Mouse (Mus musculus): ENCODE data around the gene Grin2b. TPM values are rescaled to one million over a fixed set of nuclear protein-coding genes. Genes with fewer than 3 reads are reported as not detected.
"Not testable (repeated sequence)": the region's sequence is repeated elsewhere in the genome, so short reads cannot be mapped to it uniquely, and the experiment has no call there.

The Grin2b gene
- polyA plus RNA-seq, 1 experiment from 2014 or later, result 0.72 TPM

DNA sequence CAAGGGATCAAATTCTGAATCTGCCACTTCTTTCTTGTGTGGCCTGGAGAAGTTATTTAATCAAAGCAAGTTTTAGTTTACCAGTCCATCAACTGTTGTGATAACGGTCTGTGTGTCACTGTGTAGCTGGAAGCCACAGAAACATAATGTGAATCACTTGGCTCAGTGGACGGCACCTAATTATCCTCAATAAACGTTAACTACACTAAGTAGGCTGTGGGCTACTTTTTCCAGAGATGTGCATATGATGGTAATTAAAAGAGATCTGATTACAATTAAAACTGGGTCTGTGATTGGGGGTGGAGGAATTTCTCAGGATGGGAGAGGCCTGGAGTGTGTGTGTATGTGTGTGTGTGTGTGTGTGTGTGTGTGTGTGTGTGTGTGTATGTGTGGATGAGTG lies 471.9 kb downstream of the Grin2b start:
- WGBS, result 58% methylated on average over 3 of the region's 3 CpGs
- no peak for TF ChIP-seq CTCF (IDR thresholded peaks at IDR 0.05; ENCODE audit: low read depth)
- Histone ChIP-seq H3K9me3 (replicated peaks; ENCODE audit: low read length) (no peaks in the 10 kb centered on the region), H3K27ac (no peak overlapping the region), H3K27me3 (ENCODE audit: insufficient read depth, low read length) (no peaks in the 10 kb centered on the region), H3K4me1 (replicated peaks; ENCODE audit: insufficient read depth, low read length) (no peaks in the 10 kb centered on the region), H3K4me3 (replicated peaks; ENCODE audit: low read depth, low read length) (no peak overlapping the region), H3K36me3 (ENCODE audit: insufficient read depth, low read length) (no peaks in the 10 kb centered on the region), H3K4me2 (ENCODE audit: low read length) (no peak overlapping the region), H3K9ac (ENCODE audit: low read depth, low read length) (no peak overlapping the region)
- DNase-seq (ENCODE audit: low spot score) (no peak), ATAC-seq (replicated peaks; ENCODE audit: low FRiP score, low read depth) (no peak)

DNA sequence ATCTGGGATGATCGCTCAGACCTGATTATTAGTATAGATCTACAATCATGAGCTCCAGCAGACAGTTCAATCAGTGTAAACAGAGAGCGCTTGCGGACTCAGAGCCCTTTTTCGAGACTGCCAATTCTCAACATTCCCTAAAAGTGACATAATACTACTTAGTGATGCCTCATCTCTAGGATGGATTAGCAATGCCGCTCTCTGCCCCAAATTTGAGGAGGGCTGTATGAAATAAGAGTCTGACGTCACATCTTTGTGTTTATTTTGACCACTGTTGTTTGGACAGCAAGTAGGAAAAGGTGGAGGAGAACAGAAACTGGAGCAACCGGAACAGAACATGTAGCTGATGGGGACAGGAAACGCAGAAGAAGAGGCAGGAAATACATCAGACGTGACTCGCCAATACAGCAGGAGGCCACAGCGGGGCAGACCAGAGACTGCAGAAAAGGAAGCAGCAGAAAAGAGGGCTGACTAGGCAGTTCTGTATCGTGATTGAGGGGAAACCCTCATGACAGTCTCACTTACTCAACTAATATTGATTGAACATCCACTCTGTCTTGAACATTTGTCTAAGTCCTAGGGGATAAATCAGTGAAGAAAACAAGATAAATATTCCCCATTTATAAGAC lies 472.5 kb downstream of the Grin2b start:
- H3K4me3 ChIP-seq (replicated peaks; ENCODE audit: low read depth, low read length), result no peak overlapping the region
- H3K9me3 ChIP-seq (replicated peaks; ENCODE audit: low read length), result no peaks in the 10 kb centered on the region
- no peak for DNase-seq (ENCODE audit: low spot score)
- H3K9ac ChIP-seq (ENCODE audit: low read depth, low read length), result no peak overlapping the region
- WGBS, result 80% methylated on average over 12 of the region's 12 CpGs
- H3K4me1 ChIP-seq (replicated peaks; ENCODE audit: insufficient read depth, low read length), result no peaks in the 10 kb centered on the region
- ATAC-seq (replicated peaks; ENCODE audit: low FRiP score, low read depth), result no peak
- H3K36me3 ChIP-seq (ENCODE audit: insufficient read depth, low read length), result no peaks in the 10 kb centered on the region
- H3K4me2 ChIP-seq (ENCODE audit: low read length), result no peak overlapping the region
- TF ChIP-seq CTCF (IDR thresholded peaks at IDR 0.05; ENCODE audit: low read depth), result 0 out of 2 replicates have a peak, but pooled peaks have one; percentile 6
- no peak overlapping the region for H3K27ac ChIP-seq
- H3K27me3 ChIP-seq (ENCODE audit: insufficient read depth, low read length), result no peaks in the 10 kb centered on the region

DNA sequence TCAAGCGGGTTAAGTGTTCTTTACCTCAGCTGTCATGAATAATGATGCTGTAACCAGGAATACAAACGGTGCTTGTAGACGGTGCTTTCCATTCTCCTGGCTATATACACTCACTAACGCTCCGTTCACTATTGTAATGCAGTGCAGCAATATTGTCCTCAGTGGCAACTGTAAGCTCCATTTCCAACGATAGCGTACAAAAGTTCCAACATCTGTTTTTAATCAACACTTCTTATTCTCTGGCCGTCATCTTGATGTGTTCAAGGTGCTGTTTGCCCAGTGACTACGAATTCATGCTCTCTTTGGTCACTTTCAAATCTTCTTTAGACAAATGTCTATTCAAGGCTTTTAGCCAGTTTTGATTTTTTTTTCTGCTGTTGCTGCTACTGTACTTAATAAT lies 480.8 kb downstream of the Grin2b start:
- Histone ChIP-seq H3K4me3 (replicated peaks; ENCODE audit: low read depth, low read length) (no peak overlapping the region), H3K9me3 (replicated peaks; ENCODE audit: low read length) (no peaks in the 10 kb centered on the region; the same call in 1 of the 2 replicates), H3K36me3 (ENCODE audit: insufficient read depth, low read length) (no peaks in the 10 kb centered on the region), H3K27ac (no peak overlapping the region), H3K9ac (ENCODE audit: low read depth, low read length) (no peak overlapping the region), H3K4me2 (ENCODE audit: low read length) (no peak overlapping the region), H3K4me1 (replicated peaks; ENCODE audit: insufficient read depth, low read length) (no peaks in the 10 kb centered on the region), H3K27me3 (ENCODE audit: insufficient read depth, low read length) (no peaks in the 10 kb centered on the region)
- TF ChIP-seq CTCF (IDR thresholded peaks at IDR 0.05; ENCODE audit: low read depth), result no peak
- 49% methylated on average over 9 of the region's 9 CpGs for WGBS
- ATAC-seq (replicated peaks; ENCODE audit: low FRiP score, low read depth) (no peak), DNase-seq (ENCODE audit: low spot score) (peak; percentile 33)

DNA sequence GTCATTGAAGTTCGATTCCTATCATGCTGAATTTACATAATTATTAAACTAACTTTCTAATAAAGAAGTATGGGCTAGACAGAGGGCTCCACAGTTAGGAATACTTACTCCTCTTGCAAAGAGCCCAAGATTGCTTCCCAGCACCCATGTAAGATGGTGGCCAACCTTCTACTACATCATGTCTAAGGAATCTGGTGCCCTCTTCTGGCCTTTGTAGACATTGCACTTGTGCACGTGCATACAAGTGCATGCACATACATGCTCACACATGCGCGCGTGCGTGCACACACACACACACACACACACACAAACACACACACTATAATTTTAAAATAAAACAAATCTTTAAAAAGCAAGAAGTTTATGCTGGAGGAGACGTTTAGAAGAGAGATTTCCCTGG lies 481.8 kb downstream of the Grin2b start:
- H3K4me2 ChIP-seq (ENCODE audit: low read length), result no peak overlapping the region
- no peaks in the 10 kb centered on the region; the same call in 1 of the 2 replicates for H3K9me3 ChIP-seq (replicated peaks; ENCODE audit: low read length)
- no peaks in the 10 kb centered on the region for H3K4me1 ChIP-seq (replicated peaks; ENCODE audit: insufficient read depth, low read length)
- no peak overlapping the region for H3K9ac ChIP-seq (ENCODE audit: low read depth, low read length)
- peak; percentile 13; the same call in 1 of the 2 replicates for TF ChIP-seq CTCF (IDR thresholded peaks at IDR 0.05; ENCODE audit: low read depth)
- 92% methylated on average over 7 of the region's 7 CpGs for WGBS
- H3K27ac ChIP-seq, result no peak overlapping the region
- H3K27me3 ChIP-seq (ENCODE audit: insufficient read depth, low read length), result no peaks in the 10 kb centered on the region
- H3K36me3 ChIP-seq (ENCODE audit: insufficient read depth, low read length), result no peaks in the 10 kb centered on the region
- DNase-seq (ENCODE audit: low spot score), result no peak
- no peak overlapping the region for H3K4me3 ChIP-seq (replicated peaks; ENCODE audit: low read depth, low read length)
- ATAC-seq (replicated peaks; ENCODE audit: low FRiP score, low read depth), result no peak

DNA sequence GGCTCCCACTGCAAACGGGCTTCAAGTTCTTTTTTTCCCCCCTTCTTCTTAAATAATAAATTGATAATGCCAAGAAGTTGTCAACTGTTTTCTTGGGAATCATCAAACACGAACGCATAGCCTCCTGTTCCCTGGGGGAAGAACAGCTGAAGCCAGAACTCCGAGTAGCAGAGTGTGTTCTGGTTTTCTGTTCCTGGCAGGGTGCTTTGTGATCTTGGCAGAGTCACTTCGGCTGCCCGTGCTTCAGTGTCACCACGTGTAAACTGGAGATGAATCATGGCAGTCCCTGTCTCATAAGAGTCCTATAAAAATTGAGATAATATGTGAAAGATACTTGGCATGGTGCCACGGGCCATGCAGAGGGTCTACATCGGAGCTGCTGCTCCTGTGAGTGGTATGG lies 485.4 kb downstream of the Grin2b start:
- H3K4me1 ChIP-seq (replicated peaks; ENCODE audit: insufficient read depth, low read length), result no peaks in the 10 kb centered on the region
- DNase-seq (ENCODE audit: low spot score), result no peak
- WGBS, result 43% methylated on average over 9 of the region's 9 CpGs
- no peaks in the 10 kb centered on the region for H3K27me3 ChIP-seq (ENCODE audit: insufficient read depth, low read length)
- no peak overlapping the region for H3K4me3 ChIP-seq (replicated peaks; ENCODE audit: low read depth, low read length)
- H3K9me3 ChIP-seq (replicated peaks; ENCODE audit: low read length), result no peaks in the 10 kb centered on the region; the same call in 1 of the 2 replicates
- no peak overlapping the region for H3K27ac ChIP-seq
- H3K9ac ChIP-seq (ENCODE audit: low read depth, low read length), result no peak overlapping the region
- no peaks in the 10 kb centered on the region for H3K36me3 ChIP-seq (ENCODE audit: insufficient read depth, low read length)
- H3K4me2 ChIP-seq (ENCODE audit: low read length), result no peak overlapping the region
- no peak for TF ChIP-seq CTCF (IDR thresholded peaks at IDR 0.05; ENCODE audit: low read depth)
- ATAC-seq (replicated peaks; ENCODE audit: low FRiP score, low read depth), result no peak

DNA sequence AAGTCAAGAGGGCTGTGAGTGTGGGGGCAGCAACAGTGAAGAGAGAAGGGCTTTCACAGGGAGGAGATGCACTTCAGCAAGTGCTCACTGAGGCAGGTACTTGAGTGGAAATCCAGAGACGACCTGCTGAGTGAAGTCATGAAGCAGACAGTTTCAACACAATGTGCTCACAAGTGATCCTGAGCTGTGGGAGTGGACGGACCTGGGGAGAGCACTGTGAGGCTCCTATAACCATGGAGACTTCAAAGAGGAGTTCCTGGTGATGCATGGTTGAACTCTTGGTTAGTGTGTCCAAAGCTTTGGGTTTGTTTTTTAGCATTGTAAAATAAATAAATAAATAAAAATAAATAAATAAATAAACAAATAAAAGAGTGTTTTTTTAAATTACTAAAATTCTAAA lies 489.1 kb downstream of the Grin2b start:
- no peak overlapping the region for H3K4me3 ChIP-seq (replicated peaks; ENCODE audit: low read depth, low read length)
- no peak overlapping the region for H3K4me2 ChIP-seq (ENCODE audit: low read length)
- DNase-seq (ENCODE audit: low spot score) (peak; percentile 33), ATAC-seq (replicated peaks; ENCODE audit: low FRiP score, low read depth) (0 out of 2 replicates have a peak, but pooled peaks have one; percentile 33)
- WGBS, result 31% methylated on average over 2 of the region's 2 CpGs
- 0 out of 2 replicates have a peak, but pooled peaks cover 4% of the 10 kb centered on the region for H3K4me1 ChIP-seq (replicated peaks; ENCODE audit: insufficient read depth, low read length)
- no peak for TF ChIP-seq CTCF (IDR thresholded peaks at IDR 0.05; ENCODE audit: low read depth)
- no peaks in the 10 kb centered on the region for H3K27me3 ChIP-seq (ENCODE audit: insufficient read depth, low read length)
- H3K9ac ChIP-seq (ENCODE audit: low read depth, low read length), result no peak overlapping the region
- H3K36me3 ChIP-seq (ENCODE audit: insufficient read depth, low read length), result no peaks in the 10 kb centered on the region
- no peak overlapping the region for H3K27ac ChIP-seq
- no peaks in the 10 kb centered on the region for H3K9me3 ChIP-seq (replicated peaks; ENCODE audit: low read length)

DNA sequence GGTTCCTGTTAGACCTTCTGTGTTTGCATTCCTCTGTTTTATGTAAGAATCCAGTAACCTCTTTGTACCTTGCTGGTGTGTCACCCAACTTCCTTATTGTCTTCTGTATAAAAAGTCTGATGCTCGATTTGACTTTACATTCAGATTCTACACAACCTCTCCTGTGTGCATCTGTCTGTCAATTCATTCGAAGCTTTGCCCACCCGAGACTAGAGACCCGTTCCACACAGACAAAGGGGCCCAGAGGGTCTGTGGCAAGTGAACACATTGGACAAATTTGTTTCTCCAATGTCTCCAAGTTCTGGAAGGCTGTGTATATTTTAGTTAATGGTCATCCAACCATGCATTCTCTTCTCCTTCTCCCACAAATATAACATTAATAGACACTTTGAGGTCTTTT lies 491.9 kb downstream of the Grin2b start:
- not testable (repeated sequence) for H3K4me1 ChIP-seq (replicated peaks; ENCODE audit: insufficient read depth, low read length); H3K27ac ChIP-seq; H3K4me3 ChIP-seq (replicated peaks; ENCODE audit: low read depth, low read length); DNase-seq (ENCODE audit: low spot score); H3K9ac ChIP-seq (ENCODE audit: low read depth, low read length); ATAC-seq (replicated peaks; ENCODE audit: low FRiP score, low read depth); H3K36me3 ChIP-seq (ENCODE audit: insufficient read depth, low read length); H3K9me3 ChIP-seq (replicated peaks; ENCODE audit: low read length); H3K4me2 ChIP-seq (ENCODE audit: low read length); H3K27me3 ChIP-seq (ENCODE audit: insufficient read depth, low read length)
- WGBS, result 89% methylated on average over 4 of the region's 4 CpGs

All from kidney, postnatal 0 days (tissue).